Mouse (Mus musculus): ENCODE measurements around the gene Sf3a3. TPM values are rescaled to one million over a fixed set of nuclear protein-coding genes. Genes with fewer than 3 reads are reported as not detected.
A peak's percentile ranks its signal among the peaks of the same experiment; 100 is the strongest.

Sf3a3 gene
- total and polyA plus RNA-seq, 3 experiments: 127 to 295 (median 144) TPM

DNA sequence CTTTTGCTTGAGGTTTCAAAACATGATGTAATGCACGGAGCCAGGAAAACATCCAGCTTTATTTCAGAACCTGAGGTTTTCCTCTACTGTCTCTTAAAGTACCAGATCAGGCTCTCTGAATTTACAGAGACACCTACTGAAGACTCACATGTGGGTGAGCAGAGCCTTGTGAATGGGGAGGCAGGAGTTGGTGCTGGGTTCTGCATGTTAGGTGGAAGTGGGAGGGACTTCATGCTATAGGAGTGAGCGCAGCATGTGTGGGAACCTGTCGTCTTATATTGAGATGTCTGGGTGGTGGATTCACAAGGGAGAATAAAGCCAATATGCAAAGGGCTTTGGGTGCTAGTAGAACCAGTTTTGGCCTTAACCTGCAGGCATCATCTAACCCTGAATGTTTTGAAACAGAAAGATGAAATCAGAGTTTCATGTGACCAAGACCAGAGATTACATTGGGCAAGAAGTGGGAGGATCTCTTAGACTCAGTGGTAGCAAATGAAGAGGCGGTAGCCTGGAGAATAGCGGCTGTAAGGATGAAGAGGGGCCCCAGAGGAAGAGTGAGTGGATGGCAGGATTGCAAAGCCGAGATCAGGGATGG lies 48.4 kb downstream of the Sf3a3 start:
- H3K27me3 ChIP-seq (ENCODE audit: control insufficient read depth in 1 of 2, insufficient read depth in 2 of 2, low read length in 2 of 2): no peaks in the 10 kb centered on the region
- no peak overlapping the region for H3K9ac ChIP-seq (ENCODE audit: control insufficient read depth, low read depth, low read length, poor library complexity, severe bottlenecking)
- peaks cover 58% of the 10 kb centered on the region for H3K79me2 ChIP-seq (ENCODE audit: control insufficient read depth, insufficient read depth, low read length, poor library complexity)
- H3K4me3 ChIP-seq (ENCODE audit: control insufficient read depth in 1 of 2, insufficient read depth in 1 of 2, low read depth in 2 of 2, low read length in 2 of 2): no peak overlapping the region
- peaks cover 7 to 49% of the 10 kb centered on the region in 2 experiments for H3K36me3 ChIP-seq (ENCODE audit: control insufficient read depth in 1 of 2, insufficient read depth in 2 of 2, low read length in 2 of 2)
- no peak overlapping the region for H3K27ac ChIP-seq (ENCODE audit: control insufficient read depth, low read depth, low read length)
- no peaks in the 10 kb centered on the region for H3K9me3 ChIP-seq (replicated peaks; ENCODE audit: insufficient read depth, low read length)
- TF ChIP-seq ETS1 (IDR thresholded peaks at IDR 0.05; ENCODE audit: low read depth, low read length): no peak
- TF ChIP-seq SIN3A (IDR thresholded peaks at IDR 0.05; ENCODE audit: low read length): no peak
- no peak for TF ChIP-seq RAD21 (IDR thresholded peaks at IDR 0.05; ENCODE audit: low read depth, low read length)
- no peak for TF ChIP-seq POLR2AphosphoS5 (IDR thresholded peaks at IDR 0.05; ENCODE audit: borderline replicate concordance, low read depth, low read length)
- TF ChIP-seq ZMIZ1 (IDR thresholded peaks at IDR 0.05; ENCODE audit: low read depth, low read length): no peak
- TF ChIP-seq UBTF (IDR thresholded peaks at IDR 0.05; ENCODE audit: borderline replicate concordance, insufficient read depth, low read depth, low read length): no peak
- no peak for TF ChIP-seq MAZ (IDR thresholded peaks at IDR 0.05; ENCODE audit: low read depth, low read length)
- TF ChIP-seq SMC3 (IDR thresholded peaks at IDR 0.05; ENCODE audit: low read depth, low read length): no peak
- no peak for TF ChIP-seq MEF2A (IDR thresholded peaks at IDR 0.05; ENCODE audit: extremely low read depth, insufficient replicate concordance, low read depth, low read length, poor library complexity, severe bottlenecking)
- no peak for TF ChIP-seq BHLHE40 (IDR thresholded peaks at IDR 0.05; ENCODE audit: borderline replicate concordance, low read depth, low read length)
- no peak for TF ChIP-seq POLR2A (IDR thresholded peaks at IDR 0.05; ENCODE audit: control insufficient read depth in 1 of 2, insufficient read depth in 1 of 2, low read depth in 1 of 2, low read length in 2 of 2, poor library complexity in 1 of 2)
- TF ChIP-seq ZC3H11A (IDR thresholded peaks at IDR 0.05; ENCODE audit: low read depth, low read length): no peak
- no peak for TF ChIP-seq CTCF (IDR thresholded peaks at IDR 0.05 in 2 of 3, conservative IDR thresholded peaks at IDR 0.05 in 1 of 3; ENCODE audit: control insufficient read depth in 1 of 3, insufficient read depth in 1 of 3, low read depth in 2 of 3, low read length in 3 of 3, poor library complexity in 1 of 3, severe bottlenecking in 1 of 3)
- DNase-seq (ENCODE audit: low read depth, low spot score): no peak
- peaks cover 16 to 48% of the 10 kb centered on the region in 2 experiments for H3K4me1 ChIP-seq (ENCODE audit: control insufficient read depth in 1 of 2, insufficient read depth in 2 of 2, low read length in 2 of 2)

DNA sequence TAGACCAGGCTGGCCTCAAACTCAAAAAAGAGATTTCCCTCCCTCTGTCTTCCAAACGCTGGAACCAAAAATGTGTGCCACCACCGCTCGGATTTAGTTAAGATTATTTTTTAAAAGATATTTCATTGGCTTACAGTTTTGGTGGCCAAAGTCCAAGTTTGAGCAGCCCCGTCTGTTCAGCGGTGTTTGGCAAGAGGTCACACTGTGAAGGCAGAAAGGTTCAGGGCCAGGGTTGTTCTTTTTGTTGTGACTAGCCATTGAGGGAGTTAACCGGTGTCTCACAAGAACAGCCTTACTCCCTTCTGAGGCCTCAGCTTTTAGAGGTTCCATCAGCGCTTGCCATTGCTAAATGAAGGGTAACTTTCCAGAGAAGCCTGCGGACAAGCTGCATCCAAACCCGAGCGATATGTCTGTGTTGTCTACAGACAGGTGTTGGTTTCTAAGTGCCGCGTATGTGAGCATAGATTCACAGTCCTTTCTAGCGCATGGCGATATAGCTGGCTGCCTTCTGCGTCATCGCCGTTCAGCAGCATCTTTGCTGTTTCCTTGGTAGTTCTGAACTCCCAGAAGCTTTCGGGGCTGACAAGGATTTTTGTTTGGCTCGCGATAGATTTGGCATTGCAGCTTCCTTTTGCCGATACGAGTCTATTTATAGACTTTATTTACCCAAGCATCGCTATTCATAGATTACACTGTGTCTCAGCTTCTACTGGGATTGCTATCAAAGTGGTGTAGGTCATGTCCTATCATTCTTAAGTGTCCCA lies 51.4 kb downstream of the Sf3a3 start:
- DNase-seq (ENCODE audit: low read depth, low spot score): no peak
- peaks cover 16 to 54% of the 10 kb centered on the region in 2 experiments for H3K4me1 ChIP-seq (ENCODE audit: control insufficient read depth in 1 of 2, insufficient read depth in 2 of 2, low read length in 2 of 2)
- peaks cover 2 to 47% of the 10 kb centered on the region in 2 experiments; a peak in 3 of 4 replicates for H3K36me3 ChIP-seq (ENCODE audit: control insufficient read depth in 1 of 2, insufficient read depth in 2 of 2, low read length in 2 of 2)
- H3K27me3 ChIP-seq (ENCODE audit: control insufficient read depth in 1 of 2, insufficient read depth in 2 of 2, low read length in 2 of 2): no peaks in the 10 kb centered on the region
- H3K79me2 ChIP-seq (ENCODE audit: control insufficient read depth, insufficient read depth, low read length, poor library complexity): peaks cover 58% of the 10 kb centered on the region
- H3K4me3 ChIP-seq (ENCODE audit: control insufficient read depth in 1 of 2, insufficient read depth in 1 of 2, low read depth in 2 of 2, low read length in 2 of 2): no peak overlapping the region
- H3K27ac ChIP-seq (ENCODE audit: control insufficient read depth, low read depth, low read length): peak overlapping the region; percentile 49
- H3K9me3 ChIP-seq (replicated peaks; ENCODE audit: insufficient read depth, low read length): no peaks in the 10 kb centered on the region
- no peak overlapping the region for H3K9ac ChIP-seq (ENCODE audit: control insufficient read depth, low read depth, low read length, poor library complexity, severe bottlenecking)
- 0 out of 4 replicates have a peak, but pooled peaks of 1 of the 2 experiments have one; percentile 3 for TF ChIP-seq EP300 (IDR thresholded peaks at IDR 0.05; ENCODE audit: low read depth in 1 of 2, low read length in 2 of 2)
- TF ChIP-seq GABPA (IDR thresholded peaks at IDR 0.05; ENCODE audit: low read depth, low read length): no peak
- TF ChIP-seq MXI1 (IDR thresholded peaks at IDR 0.05; ENCODE audit: low read depth, low read length): no peak
- no peak for TF ChIP-seq MAX (IDR thresholded peaks at IDR 0.05; ENCODE audit: low read length)
- TF ChIP-seq ZMIZ1 (IDR thresholded peaks at IDR 0.05; ENCODE audit: low read depth, low read length): no peak
- no peak for TF ChIP-seq MAFK (IDR thresholded peaks at IDR 0.05; ENCODE audit: borderline replicate concordance, low read depth, low read length)
- no peak for TF ChIP-seq ELF1 (IDR thresholded peaks at IDR 0.05; ENCODE audit: low read depth, low read length)
- TF ChIP-seq SMC3 (IDR thresholded peaks at IDR 0.05; ENCODE audit: low read depth, low read length): no peak
- TF ChIP-seq JUND (IDR thresholded peaks at IDR 0.05; ENCODE audit: low read depth, low read length): no peak
- TF ChIP-seq BHLHE40 (IDR thresholded peaks at IDR 0.05; ENCODE audit: borderline replicate concordance, low read depth, low read length): no peak
- TF ChIP-seq CHD1 (IDR thresholded peaks at IDR 0.05; ENCODE audit: low read depth, low read length): no peak
- no peak for TF ChIP-seq MYC (IDR thresholded peaks at IDR 0.05; ENCODE audit: low read depth, low read length)
- no peak for TF ChIP-seq GATA1 (IDR thresholded peaks at IDR 0.05; ENCODE audit: low read depth, low read length)
- TF ChIP-seq MEF2A (IDR thresholded peaks at IDR 0.05; ENCODE audit: extremely low read depth, insufficient replicate concordance, low read depth, low read length, poor library complexity, severe bottlenecking): peak; percentile 79; the same call in 1 of the 2 replicates
- TF ChIP-seq TCF12 (IDR thresholded peaks at IDR 0.05; ENCODE audit: low read depth, low read length): no peak

All from MEL (cell line).